Mouse (Mus musculus): ENCODE results near the gene Stat3.

Gene Stat3

DNA sequence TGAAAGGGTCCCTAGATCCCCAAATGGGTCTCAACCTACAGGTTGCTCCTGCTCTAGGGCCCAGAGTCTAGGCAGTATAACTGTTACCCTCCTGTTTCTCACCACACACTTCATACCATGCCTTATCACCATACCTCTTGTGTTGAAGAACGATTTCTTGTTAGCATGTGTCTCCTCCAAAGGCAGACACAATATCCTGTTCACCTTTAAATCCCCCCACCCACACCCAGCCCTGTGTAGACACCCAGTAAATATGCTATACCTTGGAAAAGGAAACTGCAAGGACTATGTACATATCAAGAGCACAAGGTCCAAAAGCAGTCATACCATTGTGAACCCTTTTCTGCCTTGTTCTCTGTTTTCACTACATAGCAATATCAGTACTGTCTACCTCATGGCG lies 87.3 kb downstream of the Stat3 start:
- DNase-seq (ENCODE audit: low spot score) = no peak

DNA sequence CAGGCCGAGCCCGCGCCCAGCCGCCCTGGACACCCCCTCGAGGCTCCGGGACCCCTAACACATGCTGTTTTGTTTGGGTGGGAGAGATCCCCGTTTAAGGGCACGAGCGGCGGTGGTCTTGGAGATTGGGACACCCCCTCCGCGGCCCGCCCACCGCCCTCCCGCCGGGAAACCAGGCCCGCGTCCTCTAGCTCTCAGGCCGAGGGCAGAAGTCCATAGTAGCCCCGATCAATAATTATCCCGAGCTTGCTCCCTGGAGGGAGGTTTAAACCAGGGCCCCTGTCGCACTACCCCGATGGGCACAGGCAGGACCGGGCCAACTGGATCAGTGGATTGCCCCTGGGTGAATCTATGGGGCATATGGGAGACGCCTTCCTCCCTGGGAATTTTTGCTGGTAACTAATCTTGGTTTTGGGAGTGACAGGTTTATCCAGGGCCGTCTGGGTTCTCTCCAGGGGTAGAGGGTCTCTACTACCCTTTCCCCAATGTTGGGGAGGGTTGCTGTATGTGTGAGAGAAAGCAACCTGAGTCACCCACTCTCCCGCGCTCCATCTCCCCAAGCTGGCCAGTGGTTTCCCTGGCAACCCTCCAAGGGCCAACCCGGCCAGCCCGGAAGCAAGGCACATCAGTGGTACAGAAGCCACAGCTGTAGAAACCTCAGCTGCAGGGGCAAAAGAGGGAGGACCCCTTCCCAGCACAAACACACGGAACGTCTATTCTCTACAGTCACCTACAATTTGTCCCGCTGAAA lies 88.4 kb downstream of the Stat3 start:
- DNase-seq (ENCODE audit: low spot score) = peak; percentile 71

DNA sequence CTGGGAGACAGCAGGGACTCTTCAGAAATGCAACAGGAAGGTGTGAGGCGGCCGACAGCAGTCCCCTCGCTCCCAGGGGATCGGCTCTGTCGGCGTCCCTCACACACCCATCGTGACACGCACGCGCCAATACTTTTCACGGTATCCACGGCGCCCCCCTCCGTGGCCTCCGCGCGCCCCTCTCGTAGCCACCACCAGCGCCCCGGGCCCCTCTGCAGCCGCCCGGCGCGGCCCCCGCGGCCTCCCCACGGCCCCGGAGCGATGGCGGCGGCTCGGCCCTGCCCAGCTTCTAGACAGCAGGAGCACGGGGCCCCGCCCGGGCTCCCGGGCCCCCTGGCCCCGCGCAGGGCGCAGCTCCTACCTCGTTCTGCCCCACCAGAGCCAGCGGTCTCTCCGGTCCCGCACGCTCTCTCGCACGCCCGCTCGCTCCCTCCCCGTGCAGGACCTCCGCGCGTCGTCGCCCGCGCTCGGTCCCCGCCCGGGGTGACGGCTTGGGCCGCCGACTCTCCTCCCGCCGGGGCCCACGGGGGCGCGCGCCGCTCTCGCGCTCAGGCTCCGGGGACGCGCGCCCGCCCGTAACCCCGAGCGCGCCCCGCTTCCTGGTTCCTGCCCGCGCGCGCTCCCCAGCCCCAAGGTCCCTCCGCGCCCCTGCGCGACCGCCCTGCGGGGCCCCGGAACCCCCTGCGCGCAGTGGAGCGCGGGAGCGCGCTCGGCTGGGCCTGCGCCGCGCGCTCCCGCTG lies 89.1 kb downstream of the Stat3 start, which contains the start of gene Stat5b:
TSS of gene Stat5b (minus strand) at position 687 of the 740 bp plus-strand sequence.
- peak; percentile 77 for DNase-seq (ENCODE audit: low spot score)

DNA sequence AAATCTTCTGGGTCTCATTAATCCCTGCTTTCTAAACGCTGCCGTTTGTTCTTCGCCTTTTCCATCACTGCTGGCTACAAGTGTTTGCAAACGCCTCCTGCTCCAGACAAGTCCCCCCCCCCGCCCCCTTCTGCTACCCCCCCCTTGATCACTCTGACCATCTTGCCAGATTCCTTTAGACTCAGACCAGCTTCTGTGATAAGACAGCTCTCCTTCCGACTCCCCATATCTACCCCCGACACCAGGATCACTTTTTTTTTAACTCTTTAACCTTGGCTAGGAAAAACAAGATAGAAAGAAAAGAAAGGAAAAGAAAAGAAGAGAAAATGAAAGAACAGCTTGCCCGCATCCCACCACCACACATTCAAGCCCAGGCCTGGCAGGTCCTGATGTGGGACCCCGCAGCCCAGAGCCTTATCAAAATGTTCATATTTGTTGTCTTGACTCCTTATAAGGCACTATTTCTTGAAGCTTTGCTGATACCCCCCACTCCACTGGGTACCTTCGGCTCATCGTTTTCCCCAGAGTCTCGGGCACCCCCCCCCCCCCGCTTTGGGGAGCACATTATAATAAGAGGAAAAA lies 89.8 kb downstream of the Stat3 start:
- no peak for DNase-seq (ENCODE audit: low spot score)

DNA sequence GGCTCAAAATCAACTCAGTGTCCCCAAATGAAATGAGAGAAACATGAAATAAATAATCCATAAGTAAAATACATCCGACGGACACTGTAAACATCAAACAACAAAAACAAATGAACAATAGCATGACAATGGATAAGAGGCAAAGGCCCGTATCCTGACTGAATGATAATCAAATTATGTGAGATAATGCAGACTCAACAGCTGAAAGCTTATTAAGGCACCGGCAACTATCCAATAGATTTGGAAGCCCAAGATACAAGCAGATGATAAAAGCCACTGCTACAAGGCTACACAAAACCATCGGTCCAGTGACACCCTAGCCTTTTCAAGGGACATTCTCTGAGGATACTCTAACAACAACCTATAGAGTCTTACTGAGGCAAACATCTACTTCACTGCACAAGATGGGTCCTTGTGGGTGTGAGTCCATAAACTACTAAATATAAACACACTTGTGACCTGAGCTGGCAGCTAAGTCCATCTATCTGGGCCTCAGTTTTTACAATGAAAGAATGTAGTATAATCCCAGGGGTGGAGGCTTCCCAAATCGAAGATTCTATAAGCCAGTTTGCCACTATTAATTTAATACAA lies 90.5 kb downstream of the Stat3 start:
- DNase-seq (ENCODE audit: low spot score) = no peak

DNA sequence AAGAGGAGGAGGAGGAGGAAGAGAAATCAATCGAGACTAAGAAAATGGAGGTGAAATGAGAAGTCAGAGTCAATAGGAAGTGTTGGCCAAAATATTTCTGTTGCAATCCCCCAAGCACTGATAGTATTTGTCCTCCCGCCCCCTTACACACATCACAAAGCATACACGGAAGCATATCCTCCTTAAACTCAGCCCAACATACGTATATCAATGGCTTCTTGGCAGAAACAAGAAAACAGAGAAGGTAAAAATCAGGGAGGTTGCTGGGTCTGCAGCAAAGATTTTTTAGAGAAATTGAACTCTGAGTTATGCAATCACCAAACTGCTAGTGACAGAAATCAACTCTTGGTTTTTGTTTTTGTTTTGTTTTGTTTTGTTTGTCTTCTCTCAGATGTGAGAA lies 91.3 kb downstream of the Stat3 start:
- no peak for DNase-seq (ENCODE audit: low spot score)

DNA sequence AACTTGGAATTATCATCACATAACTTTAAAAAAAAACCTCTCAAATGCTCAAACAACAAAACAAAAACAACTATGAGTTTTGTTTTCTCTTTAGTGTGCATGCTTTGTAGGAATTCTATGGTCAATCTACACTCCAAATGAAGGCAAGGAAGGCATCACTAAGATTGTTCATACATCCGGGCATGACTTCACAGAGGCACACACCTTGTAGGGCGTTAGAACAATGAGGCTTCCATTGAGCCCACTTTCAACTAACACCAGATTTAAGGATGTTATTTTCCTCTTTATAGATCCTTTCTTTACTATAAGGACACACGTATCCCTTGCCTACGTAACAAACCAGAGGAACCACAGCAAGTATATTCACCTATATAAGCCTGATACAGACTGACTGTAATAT lies 91.8 kb downstream of the Stat3 start:
- no peak for DNase-seq (ENCODE audit: low spot score)

DNA sequence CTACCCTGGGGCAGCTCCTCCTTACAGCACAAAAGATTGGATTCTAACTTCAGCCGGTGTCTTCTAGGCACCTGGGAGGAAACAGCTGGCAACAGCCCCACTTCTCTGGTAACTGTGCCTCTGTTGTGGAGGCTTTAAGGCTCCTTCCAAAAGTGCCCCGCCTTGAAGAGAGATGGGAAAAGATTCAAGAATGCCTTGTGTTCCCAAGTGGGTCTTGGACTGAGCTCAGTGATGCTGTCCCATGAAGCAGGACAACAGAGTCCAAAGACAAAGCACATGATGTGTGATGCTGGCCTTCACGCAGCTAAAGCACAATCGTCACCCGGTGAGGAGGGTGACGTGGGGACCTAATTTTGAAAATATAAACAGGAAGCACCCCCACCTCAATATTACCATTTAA lies 93.5 kb downstream of the Stat3 start:
- DNase-seq (ENCODE audit: low spot score) = no peak

DNA sequence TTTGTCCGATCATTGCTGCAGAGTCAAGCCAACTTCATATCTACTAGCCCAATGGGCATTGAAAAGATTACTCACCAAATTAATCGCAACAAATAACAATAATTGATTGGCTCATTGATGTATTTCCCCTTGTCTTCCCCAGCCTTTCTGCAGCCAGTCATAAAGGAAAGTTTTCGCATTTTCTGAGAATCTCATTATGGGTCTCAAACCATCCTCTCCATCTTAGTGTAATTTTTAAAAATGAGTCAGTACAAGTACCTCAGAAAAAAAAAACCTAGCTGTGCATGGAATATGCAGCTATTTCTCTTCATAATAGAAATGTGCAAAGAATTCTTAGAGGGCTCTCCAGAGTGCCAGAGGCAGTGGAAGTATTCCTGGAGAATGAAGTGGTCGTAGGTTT lies 95.2 kb downstream of the Stat3 start:
- DNase-seq (ENCODE audit: low spot score) = no peak

DNA sequence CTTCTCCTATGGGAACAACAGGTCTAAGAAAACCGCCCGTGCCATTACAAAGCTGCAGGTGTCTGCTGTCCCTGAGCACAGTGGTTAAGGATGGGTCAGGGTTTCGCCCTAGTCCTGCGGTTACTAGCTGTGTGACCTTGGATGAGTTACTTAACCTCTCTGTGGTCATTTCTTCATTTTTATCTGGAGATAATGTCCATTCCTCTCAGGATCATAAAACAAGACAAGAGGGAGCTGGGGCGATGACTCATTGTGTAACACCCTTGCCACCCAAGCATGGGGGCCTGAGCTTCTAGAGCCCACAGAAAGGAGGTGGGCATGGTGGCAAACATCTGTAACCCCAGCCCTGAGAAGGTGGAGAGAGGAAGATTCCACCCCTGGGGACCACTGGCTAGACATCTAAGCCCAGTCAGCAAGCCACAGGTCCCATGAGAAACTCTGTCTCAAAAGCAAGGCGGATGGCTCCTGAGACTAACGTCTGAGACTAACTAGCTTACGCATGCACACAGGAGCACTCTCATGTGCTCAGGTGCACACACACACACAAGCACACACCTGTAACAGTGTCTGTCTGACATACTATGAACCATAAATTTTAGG lies 96.2 kb downstream of the Stat3 start:
- no peak for DNase-seq (ENCODE audit: low spot score)

DNA sequence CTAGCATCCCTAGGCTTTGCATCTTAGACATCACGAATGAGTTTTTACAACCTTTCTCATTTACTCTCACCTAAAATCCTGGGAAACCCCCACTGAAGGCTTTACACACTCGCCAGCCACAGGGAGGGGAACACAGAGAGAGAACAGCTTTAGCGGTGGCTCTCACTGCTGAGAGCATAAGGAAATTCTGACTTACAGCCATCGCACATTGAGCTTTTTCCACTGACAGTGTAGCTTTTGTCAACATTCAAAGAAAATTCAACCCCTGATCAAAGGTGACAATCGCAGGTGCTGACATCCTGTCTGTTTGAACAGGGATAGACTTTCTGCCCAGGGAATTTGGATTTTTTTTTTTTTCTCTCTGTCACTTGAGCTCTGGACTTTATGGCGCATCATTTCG lies 97.3 kb downstream of the Stat3 start:
- no peak for DNase-seq (ENCODE audit: low spot score)

DNA sequence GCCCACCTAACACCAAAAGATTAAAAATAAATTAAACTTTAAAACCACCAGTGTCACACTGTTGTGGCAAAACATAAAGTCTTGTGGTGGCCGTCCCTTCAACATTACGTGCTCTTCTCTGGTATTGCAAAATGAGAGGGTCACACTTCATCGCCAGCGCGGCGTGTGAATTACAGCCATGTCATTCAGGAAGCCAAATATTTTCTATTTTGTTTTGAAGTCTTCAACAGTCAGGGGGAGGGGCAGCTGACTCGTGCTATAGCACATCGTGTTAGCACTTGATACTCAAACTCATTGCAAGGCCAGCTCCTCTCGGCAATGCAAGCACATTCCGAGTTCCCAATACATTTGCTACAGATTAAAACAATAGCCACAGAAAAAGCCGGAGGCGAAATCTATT lies 98.5 kb downstream of the Stat3 start:
- DNase-seq (ENCODE audit: low spot score) = peak; percentile 39

DNA sequence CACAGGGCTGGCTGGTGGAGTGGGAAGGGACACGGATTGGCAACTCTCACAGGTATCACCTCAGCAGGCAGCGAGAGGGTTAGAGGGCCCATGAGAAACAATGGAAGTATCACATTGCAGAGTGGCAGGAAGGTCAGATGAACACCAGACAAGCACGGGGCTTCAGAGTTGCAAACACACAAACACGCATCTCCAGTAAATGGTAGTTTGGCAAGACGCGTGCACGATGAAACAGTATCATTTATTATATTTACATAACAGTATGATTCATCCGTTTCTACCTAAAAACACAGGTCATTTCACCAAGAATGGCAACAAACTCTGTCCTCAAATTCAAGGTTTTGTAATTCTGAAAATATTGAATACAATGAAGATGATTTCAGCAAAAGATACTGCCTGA lies 99.8 kb downstream of the Stat3 start:
- DNase-seq (ENCODE audit: low spot score) = no peak

DNA sequence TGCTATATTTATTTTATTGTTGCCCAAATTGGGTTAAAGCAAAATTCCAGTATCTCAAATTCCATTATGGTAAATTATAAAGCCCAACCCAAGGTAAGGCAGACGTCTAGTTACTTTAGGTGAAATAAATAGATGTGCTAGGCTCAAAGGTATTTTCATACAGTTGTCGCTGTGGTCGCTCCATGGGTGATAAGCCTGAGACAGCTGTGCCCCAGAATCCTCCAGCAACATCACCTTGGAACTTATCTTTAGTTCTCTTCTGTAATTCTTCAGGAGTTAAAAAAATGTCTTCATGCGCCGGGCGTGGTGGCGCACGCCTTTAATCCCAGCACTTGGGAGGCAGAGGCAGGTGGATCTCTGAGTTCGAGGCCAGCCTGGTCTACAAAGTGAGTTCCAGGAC lies 100.4 kb downstream of the Stat3 start:
- no peak for DNase-seq (ENCODE audit: low spot score)

DNA sequence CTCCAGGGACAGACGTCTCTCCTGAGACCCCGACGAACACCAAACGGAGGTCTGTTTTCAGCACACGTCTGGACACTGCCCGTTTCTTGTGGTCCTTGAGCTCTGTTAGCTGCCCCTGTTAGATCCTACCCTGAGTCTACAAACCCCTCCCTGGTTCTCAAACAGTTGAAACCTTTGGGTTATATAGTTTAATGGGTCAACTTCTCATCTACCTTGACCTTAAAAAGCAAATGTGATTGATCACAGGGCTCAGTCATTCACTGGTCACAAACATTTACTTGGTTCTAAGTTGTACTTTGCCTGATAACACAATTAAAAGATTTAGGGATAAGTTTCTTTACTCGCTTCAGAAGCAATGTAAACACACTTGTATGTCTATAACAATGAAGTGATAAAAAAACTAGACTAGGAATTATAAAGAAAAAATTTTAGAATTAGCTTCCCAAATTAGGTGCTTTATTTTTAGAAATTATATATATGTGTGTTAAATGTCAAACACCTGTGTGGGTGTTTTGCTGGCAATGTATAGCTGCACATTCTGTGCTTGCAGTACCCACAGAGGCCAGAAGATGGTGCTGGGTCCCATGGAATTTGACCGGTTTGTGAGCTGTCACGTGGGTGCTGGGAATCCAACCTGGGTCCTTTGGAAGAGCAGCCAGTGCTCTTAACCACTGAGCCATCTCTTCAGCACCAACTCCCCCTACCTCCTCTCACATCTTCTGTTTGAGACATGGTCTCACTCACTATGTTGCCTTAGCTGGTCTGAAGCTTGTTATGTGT lies 102.2 kb downstream of the Stat3 start:
- no peak for DNase-seq (ENCODE audit: low spot score)

All from lung, postnatal 25 days (tissue).